Mouse (Mus musculus): ENCODE measurements around the gene Slc9c1.
"Not testable (repeated sequence)": the region's sequence is repeated elsewhere in the genome, so short reads cannot be mapped to it uniquely, and the experiment has no call there.

Gene Slc9c1

GRCm38 (mm10) chr16:45535009-45535408 is at the start of gene Slc9c1:
Gene Slc9c1, plus strand, starts transcription at chr16:45535309.
- no peak for DNase-seq (ENCODE audit: low read depth, low spot score)

- DNase-seq (ENCODE audit: low read depth, low spot score) = no peak
Observed at GRCm38 (mm10) chr16:45492927-45493326, 42.2 kb upstream of the Slc9c1 start, which contains the start of gene Gm609. Gene Gm609, minus strand, starts transcription at chr16:45492969.

- no peak for DNase-seq (ENCODE audit: low read depth, low spot score)
Observed at GRCm38 (mm10) chr16:45495326-45495725, 39.8 kb upstream of the Slc9c1 start.

GRCm38 (mm10) chr16:45525551-45525950 is 9.6 kb upstream of the Slc9c1 start:
- DNase-seq (ENCODE audit: low read depth, low spot score) = no peak

GRCm38 (mm10) chr16:45531950-45532349 is 3.2 kb upstream of the Slc9c1 start, which contains the start of gene Gm17783:
Gene Gm17783, minus strand, starts transcription at chr16:45532050.
- DNase-seq (ENCODE audit: low read depth, low spot score) = no peak

GRCm38 (mm10) chr16:45538342-45538741 is 3.2 kb downstream of the Slc9c1 start:
- DNase-seq (ENCODE audit: low read depth, low spot score) = not testable (repeated sequence)

GRCm38 (mm10) chr16:45542108-45542507 is 7.0 kb downstream of the Slc9c1 start:
- no peak for DNase-seq (ENCODE audit: low read depth, low spot score)

- DNase-seq (ENCODE audit: low read depth, low spot score) = no peak
Observed at GRCm38 (mm10) chr16:45544341-45544740, 9.2 kb downstream of the Slc9c1 start.

GRCm38 (mm10) chr16:45547982-45548381 is 12.9 kb downstream of the Slc9c1 start:
- DNase-seq (ENCODE audit: low read depth, low spot score) = no peak

- no peak for DNase-seq (ENCODE audit: low read depth, low spot score)
Observed at GRCm38 (mm10) chr16:45551579-45551978, 16.5 kb downstream of the Slc9c1 start.

GRCm38 (mm10) chr16:45561747-45562146 is 26.6 kb downstream of the Slc9c1 start:
- no peak for DNase-seq (ENCODE audit: low read depth, low spot score)

GRCm38 (mm10) chr16:45572307-45572706 is 37.2 kb downstream of the Slc9c1 start:
- DNase-seq (ENCODE audit: low read depth, low spot score) = no peak

- DNase-seq (ENCODE audit: low read depth, low spot score) = no peak
Observed at GRCm38 (mm10) chr16:45579883-45580282, 44.8 kb downstream of the Slc9c1 start.

GRCm38 (mm10) chr16:45582512-45582911 is 47.4 kb downstream of the Slc9c1 start:
- DNase-seq (ENCODE audit: low read depth, low spot score) = no peak

- DNase-seq (ENCODE audit: low read depth, low spot score) = no peak
Observed at GRCm38 (mm10) chr16:45593656-45594055, 58.5 kb downstream of the Slc9c1 start.

- DNase-seq (ENCODE audit: low read depth, low spot score) = no peak
Observed at GRCm38 (mm10) chr16:45595494-45595893, 60.4 kb downstream of the Slc9c1 start.

GRCm38 (mm10) chr16:45608481-45608954 is 73.4 kb downstream of the Slc9c1 start:
- DNase-seq (ENCODE audit: low read depth, low spot score) = no peak

- DNase-seq (ENCODE audit: low read depth, low spot score) = no peak
Observed at GRCm38 (mm10) chr16:45609300-45609699, 74.2 kb downstream of the Slc9c1 start.

GRCm38 (mm10) chr16:45610267-45610666 is 75.2 kb downstream of the Slc9c1 start, which contains the start of gene Gcsam:
Gene Gcsam, plus strand, starts transcription at chr16:45610380.
- no peak for DNase-seq (ENCODE audit: low read depth, low spot score)

- no peak for DNase-seq (ENCODE audit: low read depth, low spot score)
Observed at GRCm38 (mm10) chr16:45613247-45613646, 78.1 kb downstream of the Slc9c1 start.

GRCm38 (mm10) chr16:45615944-45616343 is 80.8 kb downstream of the Slc9c1 start:
- DNase-seq (ENCODE audit: low read depth, low spot score) = no peak

GRCm38 (mm10) chr16:45619751-45620375 is 84.8 kb downstream of the Slc9c1 start:
- no peak for DNase-seq (ENCODE audit: low read depth, low spot score)

GRCm38 (mm10) chr16:45623230-45623629 is 88.1 kb downstream of the Slc9c1 start:
- no peak for DNase-seq (ENCODE audit: low read depth, low spot score)

Measured in retina, adult 2 months (tissue).